Mouse (Mus musculus) cerebellum, adult (tissue): ENCODE data around the gene Apobr.

Experiments
- ATAC-seq: cut with Nextera tagmentation; 2 replicates; pipeline ENCODE4 v1.9.2; 2017; ENCODE audit warnings: mild to moderate bottlenecking, moderate library complexity, mixed read lengths; ENCODE audit not compliant: insufficient number of reproducible peaks, low FRiP score, low TSS enrichment

Apobr gene

DNA sequence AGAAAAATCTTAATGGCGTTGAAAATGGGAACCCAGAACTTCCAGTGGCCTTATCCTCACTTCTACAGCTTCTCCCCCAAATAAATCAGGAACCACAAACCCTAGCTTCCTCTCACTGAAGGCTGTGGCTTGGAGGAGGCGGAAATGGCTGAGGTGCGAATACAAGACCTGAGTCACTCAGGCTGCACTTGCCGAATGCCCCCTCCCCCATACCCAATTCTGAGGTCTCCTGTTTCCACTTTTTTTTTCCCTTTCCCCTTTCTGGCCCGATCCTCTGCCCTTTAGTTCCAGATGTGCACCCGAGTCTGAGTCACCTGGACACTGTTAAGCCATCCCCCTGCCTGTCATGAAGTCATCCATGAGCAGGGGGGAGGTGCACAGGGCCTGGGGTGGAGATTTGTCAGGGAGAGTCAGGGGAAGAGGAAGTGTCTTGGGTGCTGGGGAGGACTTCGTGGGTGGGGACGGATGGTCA, at the start of gene Apobr:
Gene Apobr, plus strand, starts transcription at position 437 of the 472 bp plus-strand sequence.
- no peak for ATAC-seq

DNA sequence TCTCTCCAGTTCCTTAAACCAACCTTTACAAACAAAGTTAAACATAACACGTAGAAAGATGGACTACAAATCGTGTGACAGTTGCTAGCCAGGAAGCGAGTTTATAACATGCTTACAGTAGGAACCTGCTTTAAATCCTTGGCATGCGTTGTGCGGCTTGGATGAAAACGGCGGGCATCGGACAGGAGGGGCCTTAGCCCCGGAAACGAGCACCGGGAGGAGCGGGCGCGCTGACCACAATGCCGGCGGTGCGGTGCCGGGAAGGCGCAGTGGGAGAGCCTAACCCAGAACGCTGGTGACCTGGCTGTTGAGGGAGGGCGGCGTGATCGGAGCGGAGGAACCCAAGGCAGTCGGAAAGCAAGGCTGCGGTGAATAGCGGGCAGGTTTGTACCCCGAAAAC, 49.0 kb upstream of the Apobr start:
- ATAC-seq, result no peak

DNA sequence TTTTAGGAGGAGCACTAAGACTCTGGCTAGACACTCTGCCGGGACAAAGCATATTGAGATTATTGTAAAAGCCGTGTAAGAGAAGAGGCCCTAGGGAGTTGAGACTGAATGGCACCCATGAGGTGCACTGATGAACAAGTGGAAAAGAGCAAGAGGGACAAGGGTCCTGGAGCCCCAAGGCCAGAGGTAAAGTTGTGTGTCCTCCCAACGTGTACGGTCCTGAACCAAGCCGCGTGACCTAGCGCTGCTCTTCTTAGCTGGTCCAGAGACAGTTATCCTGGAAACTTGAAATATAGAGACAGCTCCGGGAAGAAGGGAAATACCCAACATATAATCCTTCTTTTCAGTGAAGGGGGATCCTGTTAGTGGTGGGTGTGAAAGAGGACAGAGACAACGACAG, 48.3 kb upstream of the Apobr start:
- ATAC-seq, result no peak

DNA sequence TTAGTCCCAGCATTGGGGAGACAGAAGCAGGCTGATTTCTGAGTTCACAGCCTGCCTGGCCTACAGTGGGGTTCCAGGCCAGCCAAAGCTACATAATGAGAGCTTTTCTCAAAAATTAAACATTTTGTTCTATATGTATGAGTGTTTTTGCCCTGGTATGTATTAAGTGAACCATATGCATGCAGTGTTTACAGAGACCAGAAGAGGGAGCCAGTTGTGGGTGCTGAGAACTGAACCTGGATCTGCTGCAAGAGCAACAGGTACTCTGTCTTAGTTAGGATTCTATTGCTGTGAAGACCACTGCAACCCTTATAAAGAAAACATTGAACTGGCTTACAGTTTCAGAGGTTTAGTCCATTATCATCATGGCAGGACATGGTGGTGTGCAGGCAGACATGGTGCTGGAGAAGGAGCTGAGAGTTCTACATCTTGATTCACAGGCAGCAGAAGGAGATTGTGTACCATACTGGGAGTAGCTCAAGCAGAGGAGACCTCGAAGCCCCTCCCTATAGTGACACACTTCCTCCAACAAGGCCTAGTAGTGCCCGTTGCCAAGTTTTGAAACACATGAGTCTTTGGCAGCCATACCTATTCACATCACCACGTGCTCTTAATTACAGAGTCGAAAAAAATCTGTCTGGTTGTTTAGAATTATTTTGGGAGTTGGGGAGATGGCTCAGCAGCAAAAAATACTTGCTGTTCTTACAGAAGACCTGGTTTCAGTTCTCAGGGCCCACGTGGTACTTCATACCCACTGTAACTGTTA, 46.7 kb upstream of the Apobr start:
- no peak for ATAC-seq

DNA sequence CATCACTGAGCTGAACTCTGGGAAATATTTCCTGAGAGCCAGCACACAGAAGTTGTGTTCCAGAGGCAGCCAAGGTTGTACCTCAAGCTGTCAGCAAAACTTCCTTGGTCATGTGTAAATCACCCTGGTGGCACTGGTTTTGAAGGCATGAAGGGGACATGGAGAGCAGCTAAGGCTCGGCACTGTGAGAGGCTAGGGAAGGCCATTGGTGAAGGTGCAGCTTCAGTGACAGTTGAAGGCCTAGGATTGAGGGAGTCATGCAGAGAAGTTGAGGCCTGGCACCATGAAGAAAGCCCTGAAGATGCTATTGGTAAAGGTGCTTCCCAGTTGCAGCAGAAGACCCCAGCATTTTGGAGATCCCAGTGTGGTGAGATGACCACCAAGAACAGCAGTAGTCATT, 43.1 kb upstream of the Apobr start:
- no peak for ATAC-seq

DNA sequence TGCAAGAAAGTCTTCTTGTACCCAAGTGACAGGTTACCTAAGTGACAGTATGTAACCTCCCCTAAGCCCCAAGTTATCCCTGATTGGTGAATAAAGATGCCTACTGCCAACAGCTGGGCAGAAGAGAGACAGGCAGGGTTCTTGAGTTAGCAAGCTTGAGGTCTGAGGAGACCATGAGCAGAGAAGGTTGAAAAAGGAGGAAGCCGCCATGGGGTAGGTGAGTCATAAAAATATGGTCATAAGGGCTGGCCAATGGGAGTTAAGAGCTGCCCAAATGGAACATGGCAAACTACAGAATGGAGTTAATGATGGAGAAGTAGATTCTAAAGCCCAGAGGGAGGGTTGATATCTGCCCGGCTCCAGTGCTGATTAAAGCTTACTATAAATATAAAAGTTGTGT, 39.1 kb upstream of the Apobr start:
- ATAC-seq, result no peak

DNA sequence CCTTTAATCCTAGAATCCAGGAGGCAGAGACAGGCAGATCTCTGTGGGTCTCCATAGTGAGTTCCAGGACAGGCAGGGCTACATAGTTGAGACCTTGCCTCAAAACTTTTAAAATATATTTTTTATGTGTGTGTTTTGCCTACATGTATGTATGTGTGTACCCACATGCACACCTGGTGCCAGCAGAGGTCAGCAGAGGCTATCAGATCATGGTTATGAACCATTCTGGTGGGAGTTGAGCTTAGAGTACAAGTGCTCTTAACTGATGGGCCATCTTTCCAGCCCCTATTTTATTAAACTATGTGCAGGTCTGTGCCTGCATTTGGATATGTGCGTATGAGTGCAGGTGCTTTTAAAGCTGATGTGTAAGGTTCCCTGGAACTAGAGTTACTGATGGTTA, 29.9 kb upstream of the Apobr start:
- no peak for ATAC-seq

DNA sequence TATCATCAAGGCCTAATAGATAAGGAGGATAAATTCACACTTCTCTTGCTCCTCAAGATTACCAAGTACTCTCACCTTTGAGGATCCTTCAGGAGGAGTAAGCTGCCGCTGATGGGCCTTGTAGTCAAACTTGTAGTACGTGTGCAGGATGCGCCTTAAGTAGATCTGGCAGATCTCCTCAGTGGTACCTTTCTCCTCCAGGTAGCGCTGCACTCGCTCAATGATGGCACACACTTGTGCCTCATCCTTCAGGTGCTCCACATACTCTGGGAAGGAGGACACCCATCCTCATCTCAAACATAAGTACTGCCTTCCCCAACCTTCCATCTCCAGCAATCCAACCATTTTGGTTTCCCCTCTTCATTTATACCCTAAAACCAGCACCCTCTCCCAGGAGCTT, 28.1 kb upstream of the Apobr start:
- ATAC-seq, result no peak

DNA sequence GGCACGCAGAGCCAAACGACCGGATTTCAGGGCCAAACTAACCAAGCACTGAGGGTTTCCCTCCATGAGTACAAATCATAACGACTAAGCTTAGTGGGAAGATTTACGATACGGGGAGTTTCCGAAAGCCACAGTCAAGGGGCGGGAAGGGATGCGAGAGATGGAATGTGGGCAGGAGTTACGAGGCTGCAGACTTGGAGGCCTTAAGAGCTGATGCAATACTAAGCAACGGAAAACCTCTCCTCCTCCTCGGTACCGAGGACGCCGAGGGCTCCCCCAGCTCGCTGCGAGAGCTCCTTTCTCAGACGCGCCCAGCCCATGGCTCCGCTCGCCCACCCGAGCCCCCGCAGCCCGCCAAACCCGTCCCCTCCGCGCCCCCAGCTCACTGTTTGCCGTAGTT, 19.0 kb upstream of the Apobr start:
- no peak for ATAC-seq

DNA sequence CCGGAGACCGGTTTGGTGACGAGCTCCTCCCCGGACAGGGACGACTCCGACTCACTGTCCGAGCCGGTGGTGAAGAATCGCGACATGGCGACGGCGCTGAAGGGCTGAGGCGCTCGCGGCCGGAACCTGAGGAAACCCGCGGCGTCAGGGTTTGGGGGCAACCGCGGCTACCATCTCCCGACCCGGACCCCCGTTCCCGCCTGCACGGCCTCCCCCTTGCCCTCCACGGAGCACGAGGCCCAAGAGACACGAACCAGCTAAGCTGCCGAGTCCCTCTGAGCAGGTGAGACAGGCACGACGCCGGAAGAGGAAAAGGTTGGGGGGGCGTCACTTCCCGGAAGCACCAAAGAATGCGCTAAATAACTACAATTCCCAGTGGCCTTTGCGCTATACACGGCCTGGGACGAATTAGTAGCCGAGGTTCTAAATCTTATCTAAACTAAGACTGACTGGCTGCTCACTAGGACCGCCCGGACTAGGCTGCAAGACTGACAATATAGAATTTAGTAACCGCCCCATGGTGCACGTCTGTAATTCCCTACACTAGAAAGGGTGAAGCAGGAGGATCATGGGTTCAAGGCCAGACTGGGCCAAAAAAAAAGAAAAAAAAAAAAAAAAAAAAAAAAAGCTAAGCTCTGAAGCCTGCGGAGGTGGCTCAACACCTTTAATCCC, 18.5 kb upstream of the Apobr start, which contains the start of gene Eif3c:
Gene Eif3c, minus strand, starts transcription at position 318 of the 672 bp plus-strand sequence.
- peak; percentile 90 for ATAC-seq

DNA sequence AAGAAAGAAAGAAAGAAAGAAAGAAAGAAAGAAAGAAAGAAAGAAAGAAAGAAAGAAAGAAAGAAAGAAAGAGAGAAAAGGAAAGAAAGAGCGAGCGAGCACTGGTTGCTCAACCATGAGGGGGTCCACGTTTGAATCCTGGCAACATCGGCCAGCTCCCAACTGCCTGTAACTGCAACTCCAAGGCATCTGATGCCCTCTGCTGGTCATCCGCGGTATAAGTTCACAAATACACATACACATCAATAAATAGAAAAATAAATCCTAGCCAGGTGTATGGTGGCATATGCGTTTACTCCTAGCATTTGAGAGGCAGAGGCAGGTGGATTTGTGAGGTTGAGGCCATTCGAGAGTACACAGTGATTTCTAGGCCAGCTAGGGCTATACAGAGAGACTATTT, 7.8 kb upstream of the Apobr start:
- no peak for ATAC-seq

DNA sequence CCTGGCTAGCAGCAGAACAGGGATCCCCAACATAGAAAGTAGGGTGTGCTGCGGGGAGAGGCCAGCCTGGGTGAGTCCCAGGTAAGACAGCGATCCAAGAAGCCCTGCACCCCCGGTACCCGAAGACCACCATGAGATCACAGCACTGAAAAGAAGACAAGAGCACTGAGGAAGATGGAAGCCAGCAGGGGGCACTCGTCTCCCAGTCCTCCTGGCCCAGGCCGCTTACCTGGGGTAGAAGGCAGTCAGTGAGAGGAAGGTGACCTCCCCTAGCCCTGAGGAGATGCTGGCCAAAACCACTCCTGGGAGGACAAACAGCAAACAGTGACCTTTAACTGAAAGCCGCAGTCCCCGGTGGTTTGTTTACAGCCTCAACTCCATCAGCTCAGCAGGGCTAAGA, 5.6 kb upstream of the Apobr start:
- ATAC-seq, result no peak

DNA sequence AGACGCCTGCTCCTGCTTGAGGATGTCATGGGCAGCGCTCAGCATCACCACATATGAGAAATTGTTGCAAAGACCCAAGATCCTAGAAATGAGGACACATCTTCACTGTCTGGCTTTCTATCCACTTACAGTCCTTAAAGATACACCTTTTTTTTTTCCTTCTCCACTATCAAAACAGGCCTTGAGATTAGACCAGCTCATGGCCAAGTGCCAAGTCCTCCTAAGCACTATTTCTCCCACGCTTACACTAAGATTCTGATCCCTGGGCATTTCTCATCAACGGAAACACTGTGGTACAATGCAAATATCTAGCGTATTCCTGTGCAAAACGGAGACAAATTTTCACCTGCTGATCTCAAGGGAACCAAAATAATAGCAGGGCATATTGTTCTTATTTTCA, 3.1 kb upstream of the Apobr start:
- ATAC-seq, result no peak

DNA sequence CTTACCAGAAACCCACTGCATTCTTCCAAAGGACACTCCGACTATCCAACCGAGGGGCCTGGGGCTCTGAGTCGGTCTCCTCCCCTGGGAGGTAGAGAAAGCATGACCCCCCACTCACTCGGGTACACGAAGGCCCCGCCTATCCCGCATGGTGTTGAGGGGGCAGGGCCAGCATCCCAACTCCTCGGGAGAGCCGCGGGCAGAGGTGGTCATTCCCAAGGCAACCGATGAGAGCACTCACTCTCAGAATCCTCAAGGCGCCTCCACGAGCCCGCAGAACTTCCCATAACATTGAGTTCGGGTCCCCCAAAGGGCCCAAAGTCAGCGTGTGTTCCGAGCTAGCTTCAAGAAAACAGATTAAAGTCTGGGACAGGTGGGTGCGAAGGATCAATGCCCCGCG, 2.0 kb upstream of the Apobr start:
- peak; percentile 26; the same call in 1 of the 2 replicates for ATAC-seq

DNA sequence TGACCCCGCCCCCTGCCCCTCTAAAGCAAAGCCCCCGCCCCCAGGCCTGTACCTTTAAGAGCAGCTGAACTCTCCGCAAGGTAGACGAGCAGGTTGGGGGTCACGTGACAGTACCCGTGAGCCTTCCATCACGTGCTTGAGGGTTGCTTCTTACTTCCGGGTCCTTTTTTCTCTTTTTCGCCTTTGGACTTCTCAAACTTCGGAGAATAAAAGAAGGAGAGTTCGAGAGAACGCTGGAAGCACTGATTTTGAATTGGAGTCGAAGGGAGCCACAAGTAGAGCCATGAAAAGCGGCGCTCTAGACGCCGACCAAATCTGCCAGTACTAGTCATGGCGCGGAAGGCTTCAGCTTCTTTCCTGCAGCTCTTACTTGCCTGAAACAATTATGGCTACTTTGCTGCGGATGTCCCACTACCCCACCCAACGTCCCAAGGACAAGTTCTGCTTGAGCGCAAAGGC, 1.5 kb upstream of the Apobr start:
- ATAC-seq, result peak; percentile 66; the same call in 1 of the 2 replicates

DNA sequence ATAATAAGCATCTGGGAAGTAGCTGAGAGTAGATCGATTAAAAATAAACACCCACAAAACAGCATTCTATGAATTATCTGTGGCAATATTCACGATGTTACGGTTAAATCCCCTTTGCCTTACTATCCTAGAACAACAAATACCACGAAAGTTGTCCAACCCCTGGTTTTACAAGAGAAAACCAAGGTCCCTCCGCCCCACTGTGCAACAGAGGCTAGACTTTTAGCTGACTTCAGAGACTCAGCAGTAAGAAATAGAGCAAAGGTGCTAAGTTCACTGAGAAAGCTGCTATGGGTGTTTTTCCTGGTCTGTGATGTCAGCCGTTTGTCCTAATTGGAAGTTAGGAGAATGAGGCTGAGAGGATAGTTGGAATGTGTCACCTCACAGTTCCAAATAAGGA, 981 bp upstream of the Apobr start:
- ATAC-seq, result no peak

DNA sequence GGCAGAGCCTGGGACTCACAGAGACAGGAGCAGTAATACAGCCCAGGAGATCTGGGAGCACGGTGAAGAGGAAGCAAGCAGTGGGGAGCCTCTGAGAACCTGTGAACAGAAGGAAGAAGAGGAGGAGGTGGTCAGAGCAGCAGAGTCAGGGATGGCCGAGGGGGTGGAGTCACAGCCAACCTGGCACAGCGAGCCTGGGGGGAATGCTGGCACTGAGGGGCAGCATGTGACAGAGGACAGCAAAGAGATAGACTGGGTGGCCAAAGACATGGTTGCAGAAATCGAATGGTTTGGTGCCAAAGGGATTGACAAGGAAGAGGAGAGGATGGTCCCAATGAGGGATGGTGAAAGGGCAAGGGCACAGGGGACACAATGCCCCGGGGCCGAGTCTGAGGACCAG, 975 bp downstream of the Apobr start, which contains the start of gene Cln3:
Gene Cln3, minus strand, starts transcription at position 101 of the 400 bp plus-strand sequence.
- no peak for ATAC-seq

DNA sequence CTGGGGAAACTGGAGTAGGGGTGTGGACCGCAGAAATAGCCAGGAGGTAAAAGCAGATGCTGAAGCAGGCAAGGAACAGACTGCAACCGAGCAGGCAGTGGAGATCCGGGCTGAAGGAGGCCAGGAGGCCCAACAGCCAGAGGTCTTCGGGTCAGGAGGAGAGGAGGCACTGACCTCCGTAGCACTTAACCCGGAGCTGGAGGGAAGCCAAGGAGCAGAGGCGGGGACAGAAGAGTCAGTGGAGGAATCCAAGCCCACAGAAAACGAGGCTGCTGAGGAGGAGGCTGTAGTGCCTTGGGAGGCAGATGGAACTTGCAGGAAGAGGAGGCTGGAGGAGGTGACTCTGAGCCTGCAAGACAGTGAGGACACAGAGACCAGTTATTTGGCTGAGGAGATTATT, 2.1 kb downstream of the Apobr start:
- no peak for ATAC-seq

DNA sequence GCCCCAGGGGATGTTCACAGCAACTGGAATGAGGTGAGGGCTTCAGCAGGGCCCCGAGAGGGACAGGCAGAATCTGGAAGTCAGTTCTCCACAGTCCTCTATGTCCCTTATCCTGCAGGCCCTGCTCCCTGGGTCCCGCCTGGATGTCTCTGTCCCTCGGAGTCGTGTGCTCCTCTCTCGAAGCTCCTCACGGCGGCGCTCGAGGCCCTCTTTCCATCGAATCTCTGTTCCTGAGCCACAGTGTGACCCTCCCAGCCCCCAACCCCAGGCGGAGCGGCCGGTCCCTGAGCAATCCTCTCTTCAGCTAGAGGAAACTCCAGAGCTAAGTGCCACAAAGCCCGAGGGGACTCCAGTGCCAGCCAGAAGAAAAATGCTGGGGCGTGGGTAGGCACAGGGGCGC, 3.0 kb downstream of the Apobr start:
- ATAC-seq, result no peak

DNA sequence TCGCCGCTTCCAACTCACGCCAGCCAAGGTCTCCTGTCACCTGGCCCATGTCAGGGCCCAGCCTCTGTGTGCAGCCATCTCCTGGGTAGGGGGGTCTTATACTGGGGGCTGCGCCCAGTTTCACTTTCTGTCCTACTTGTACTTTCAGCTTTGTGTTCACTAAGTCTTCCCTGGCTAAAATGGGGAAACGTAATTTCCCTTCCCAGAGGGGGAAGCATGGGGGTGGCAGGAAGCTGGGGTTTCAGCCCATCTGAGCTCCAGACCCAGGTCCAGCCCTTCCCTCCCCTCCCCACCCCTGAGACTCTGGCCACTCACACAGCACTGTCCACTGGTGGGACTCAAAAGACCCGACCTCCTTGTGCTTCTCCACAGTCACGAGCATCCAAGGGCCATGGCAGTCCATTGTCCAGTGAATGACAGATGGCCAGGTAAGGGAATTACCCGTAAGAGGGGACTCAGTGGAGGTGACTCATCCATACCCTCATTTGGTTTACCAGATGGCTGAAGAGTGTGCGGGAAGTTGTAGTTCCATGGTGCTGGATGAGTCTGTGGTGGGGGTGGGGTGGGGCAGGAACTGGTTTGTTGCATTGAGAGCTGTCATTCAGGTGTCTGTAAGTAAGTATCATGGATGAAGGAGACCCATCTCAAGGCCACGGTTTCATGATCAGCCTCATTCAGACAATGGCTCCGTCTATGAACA, 10.3 kb downstream of the Apobr start, which contains the start of gene Il27:
Gene Il27, minus strand, starts transcription at position 80 of the 700 bp plus-strand sequence.
- no peak for ATAC-seq

DNA sequence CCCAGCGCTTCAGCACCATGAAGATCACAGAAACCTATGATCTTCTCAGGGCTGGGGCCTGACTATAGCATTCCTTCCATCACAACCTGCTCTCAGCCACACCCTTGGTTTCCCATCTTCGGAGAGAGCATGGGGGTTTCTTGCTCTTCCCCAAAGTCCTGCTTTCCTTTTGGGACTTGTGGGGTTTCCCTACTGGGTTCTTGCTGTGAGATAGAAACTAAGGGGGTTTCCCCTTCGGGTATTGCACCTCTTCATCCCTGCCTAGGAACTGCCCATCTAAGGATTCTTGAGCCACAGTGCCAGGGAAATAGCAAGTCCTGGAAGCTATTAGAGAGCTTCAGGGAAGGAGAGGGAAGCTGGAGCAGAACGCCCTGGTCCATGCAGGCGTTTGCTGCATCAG, 11.1 kb downstream of the Apobr start:
- ATAC-seq, result no peak
